Mouse (Mus musculus): ENCODE data around the gene Mmp17.
"Not testable (repeated sequence)": the region's sequence is repeated elsewhere in the genome, so short reads cannot be mapped to it uniquely, and the experiment has no call there.

The Mmp17 gene

DNA sequence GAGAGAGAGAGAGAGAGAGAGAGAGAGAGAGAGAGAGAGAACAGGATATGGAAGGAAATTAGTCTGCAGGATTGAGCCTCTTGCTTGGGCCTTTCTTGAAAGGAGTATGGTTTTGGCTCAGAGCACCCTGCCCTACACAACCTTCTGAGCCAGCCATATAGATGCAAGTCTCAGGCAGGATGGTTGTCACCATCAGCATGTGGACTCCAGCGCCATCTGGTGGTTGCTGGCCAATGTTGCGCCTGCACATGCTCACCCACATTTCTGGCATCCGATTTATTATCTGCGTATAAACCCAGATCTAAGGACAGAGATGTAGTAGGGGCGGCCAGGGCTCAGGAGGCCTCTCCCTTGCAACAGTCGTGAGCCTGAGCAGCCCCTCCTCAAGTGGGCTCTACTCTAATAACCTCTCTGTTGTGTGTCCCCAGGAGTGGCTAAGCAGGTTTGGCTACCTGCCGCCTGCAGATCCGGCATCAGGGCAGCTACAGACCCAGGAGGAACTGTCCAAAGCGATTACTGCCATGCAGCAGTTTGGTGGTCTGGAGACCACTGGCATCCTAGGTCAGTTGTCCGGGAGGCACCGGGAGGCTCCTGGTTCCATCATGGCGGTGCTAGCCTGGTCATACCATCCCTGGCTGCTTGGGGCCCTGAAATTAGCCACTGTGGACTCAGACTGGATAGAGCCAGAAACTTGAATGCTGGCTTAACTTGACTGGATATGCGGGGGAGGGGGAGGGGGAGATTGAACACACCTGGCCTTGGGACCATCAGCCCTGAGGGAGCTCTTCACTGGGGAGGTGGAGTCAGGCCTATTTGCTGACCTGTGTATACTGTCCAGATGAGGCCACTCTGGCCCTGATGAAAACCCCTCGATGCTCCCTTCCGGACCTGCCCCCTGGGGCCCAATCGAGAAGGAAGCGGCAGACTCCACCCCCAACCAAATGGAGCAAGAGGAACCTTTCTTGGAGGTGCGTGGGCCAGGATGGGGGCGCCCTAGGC lies 10.4 kb downstream of the Mmp17 start:
- peak; percentile 76 to 79 for DNase-seq

- no peak for DNase-seq
Observed at GRCm38 (mm10) chr5:129602071-129602487, 18.1 kb downstream of the Mmp17 start.

DNA sequence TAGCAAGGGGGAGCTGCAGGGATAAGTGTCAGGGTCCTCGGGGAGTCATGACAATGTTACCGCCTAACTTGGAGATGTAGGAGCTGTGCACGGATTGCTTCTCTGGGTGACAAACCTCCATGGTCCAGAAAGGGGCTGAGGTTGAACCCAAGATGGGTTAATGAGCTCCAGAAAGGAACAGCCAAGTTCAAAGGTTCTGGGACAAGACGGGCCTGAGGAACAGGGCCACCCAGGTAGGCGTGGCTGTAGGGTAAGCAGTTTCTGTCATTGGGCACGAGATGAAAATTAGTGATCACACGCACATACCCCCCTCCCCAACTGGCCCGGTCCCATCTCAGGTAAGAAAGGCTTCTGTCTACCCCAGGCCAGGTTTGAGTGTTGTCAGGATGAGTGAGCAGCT lies 23.5 kb downstream of the Mmp17 start:
- DNase-seq, result no peak

- DNase-seq, result peak; percentile 41 to 52
Observed at GRCm38 (mm10) chr5:129611060-129611459, 27.1 kb downstream of the Mmp17 start.

- not testable (repeated sequence) for DNase-seq
Observed at GRCm38 (mm10) chr5:129620600-129620999, 36.6 kb downstream of the Mmp17 start.

DNA sequence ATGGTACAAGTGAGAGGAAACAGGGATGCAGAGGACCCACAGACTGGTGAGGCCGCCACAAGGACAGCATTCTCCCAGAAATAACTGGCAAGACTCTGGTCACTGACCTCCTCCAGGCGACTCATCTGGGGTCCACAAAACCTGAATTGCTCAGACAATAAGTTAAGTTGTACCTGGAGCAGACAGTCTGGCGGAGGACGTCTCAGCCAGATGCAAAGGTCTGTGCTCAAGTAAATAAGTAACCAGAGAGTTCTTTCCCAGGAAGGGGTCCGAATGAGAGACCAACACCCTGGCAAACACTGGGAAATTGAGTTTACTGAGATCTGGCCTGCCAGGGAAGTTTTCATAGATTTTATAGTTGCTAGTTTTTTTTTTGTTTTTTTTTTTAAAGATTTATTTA lies 37.4 kb downstream of the Mmp17 start:
- no peak for DNase-seq

GRCm38 (mm10) chr5:129626099-129626498 lies 42.1 kb downstream of the Mmp17 start:
- no peak for DNase-seq

GRCm38 (mm10) chr5:129626586-129626985 lies 42.6 kb downstream of the Mmp17 start:
- DNase-seq, result not testable (repeated sequence)

DNA sequence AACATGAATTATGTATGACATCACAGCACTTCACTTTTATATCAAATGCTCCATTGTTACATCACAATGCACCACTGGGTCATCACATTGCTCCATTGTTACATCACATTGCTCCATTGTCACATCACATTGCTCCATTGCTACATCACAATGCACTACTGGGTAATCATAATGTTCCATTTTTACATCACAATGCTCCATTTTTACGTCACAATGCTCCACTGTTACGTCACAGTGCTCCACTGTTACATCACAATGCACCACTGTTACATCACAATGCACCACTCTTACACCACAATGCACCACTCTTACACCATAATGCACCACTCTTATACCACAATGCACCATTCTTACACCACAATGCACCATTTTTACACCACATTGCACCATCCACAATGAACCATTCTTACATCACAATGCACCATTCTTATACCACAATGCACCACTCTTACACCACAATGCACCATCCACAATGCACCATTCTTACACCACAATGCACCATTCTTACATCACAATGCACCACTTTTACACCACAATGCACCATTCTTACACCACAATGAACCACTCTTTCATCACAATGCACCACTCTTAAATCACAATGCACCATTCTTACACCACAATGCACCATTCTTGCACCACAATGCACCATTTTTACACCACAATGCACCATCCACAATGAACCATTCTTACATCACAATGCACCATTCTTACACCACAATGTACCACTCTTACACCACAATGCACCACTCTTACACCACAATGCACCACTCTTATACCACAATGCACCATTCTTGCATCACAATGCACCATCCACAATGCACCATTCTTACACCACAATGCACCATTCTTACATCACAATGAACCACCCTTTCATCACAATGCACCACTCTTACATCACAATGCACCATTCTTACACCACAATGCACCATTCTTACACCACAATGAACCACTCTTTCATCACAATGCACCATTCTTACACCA lies 48.6 kb downstream of the Mmp17 start:
- DNase-seq, result not testable (repeated sequence)

- DNase-seq, result no peak
Observed at GRCm38 (mm10) chr5:129650858-129651257, 66.9 kb downstream of the Mmp17 start.

DNA sequence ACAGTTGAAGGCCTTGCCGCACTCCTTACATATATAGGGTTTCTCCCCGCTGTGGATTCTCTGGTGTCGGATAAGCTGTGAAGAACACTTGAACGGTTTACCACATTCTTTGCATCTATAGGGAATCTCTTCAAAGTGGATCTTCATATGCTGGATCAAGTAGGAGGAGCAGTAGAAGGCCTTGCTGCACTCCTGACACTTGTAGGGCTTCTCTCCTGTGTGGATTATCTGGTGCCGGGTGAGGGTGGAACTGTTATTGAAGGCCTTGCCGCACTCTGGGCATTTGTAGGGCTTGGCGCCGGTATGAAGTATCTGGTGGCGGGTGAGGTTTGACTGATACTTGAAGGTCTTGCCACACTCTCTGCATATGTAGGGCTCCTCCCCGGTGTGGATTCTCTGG lies 73.0 kb downstream of the Mmp17 start:
- DNase-seq, result no peak

- no peak for DNase-seq
Observed at GRCm38 (mm10) chr5:129657931-129658330, 74.0 kb downstream of the Mmp17 start.
